Mouse (Mus musculus) urinary bladder, postnatal 14 days (tissue): ENCODE measurements around the gene Nrm.

Source experiments
- DNase-seq: peaks from one replicate; pipeline ENCODE4 v3.0.0; 2021; ENCODE audit warnings: low spot score

Nrm gene

GRCm38 (mm10) chr17:35861198-35861857, at the start of gene Nrm:
TSS of gene Nrm (plus strand) at chr17:35861318.
- DNase-seq, result peak; percentile 90

- no peak for DNase-seq
These were observed 48.8 kb upstream of the Nrm start for GRCm38 (mm10) chr17:35812307-35812706.

- DNase-seq, result peak; percentile 49
These were observed 48.4 kb upstream of the Nrm start for GRCm38 (mm10) chr17:35812736-35813135.

DNA sequence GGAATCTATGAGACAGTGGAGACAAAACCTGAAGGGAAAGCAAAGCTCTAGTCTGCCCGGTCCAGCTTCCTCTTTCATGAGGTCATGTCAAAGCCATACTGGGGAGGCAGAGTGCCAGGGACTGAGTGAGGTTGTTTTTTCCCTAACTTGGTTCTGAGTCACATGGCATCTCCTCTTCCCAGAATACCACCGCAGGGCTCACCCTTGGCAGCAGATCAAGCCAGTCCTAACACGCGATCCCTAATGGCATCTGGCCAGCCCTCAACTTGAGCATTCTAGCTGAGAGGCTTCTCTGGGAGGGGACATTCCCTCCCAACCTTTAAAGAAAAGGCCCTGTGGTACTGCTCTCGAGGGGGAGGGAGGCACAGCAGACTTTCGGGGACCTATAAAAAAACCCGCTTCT, 47.9 kb upstream of the Nrm start:
- peak; percentile 96 for DNase-seq

- no peak for DNase-seq
These were observed 47.5 kb upstream of the Nrm start for GRCm38 (mm10) chr17:35813653-35814052.

GRCm38 (mm10) chr17:35814678-35815077, 46.4 kb upstream of the Nrm start:
- peak; percentile 46 for DNase-seq

DNA sequence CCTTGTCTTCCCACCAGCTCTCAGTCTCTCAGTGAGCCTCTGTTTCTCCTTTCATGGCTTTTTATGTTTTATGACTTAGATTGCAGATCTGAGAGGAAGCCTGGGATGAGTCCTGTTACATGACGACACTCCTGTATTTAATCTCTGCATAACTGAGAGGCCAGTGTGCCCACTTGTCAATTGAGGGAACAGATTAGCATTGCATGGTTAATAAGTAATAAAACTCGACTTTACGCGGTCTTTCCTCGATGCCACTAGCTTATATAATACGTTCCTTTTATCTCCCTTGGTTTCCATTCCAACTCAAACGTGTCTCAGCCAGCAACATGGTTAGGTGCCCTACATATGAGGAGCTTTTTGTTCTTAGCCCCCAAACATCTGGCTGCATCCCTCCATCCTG, 45.3 kb upstream of the Nrm start:
- DNase-seq, result no peak

- DNase-seq, result no peak
These were observed 44.4 kb upstream of the Nrm start for GRCm38 (mm10) chr17:35816686-35817085.

DNA sequence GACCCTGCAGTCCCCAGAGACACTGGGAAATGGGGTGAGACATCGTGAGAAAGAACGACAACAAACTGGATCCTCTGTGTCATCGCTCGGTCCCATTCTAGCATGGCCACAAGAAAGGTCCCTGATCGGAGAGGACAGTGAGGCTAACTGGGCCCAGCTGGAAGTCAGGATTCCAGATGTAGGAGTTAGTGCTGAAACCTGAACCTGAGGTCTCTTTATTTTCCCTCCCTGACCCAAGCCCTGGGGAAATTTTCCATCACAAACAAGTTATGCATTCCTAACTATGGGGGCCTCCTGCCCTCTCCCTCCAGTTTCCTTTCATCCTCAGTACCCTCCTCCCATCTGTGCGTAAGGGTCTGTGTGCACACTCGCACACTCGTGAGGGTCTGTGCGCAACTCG, 43.9 kb upstream of the Nrm start:
- DNase-seq, result no peak

GRCm38 (mm10) chr17:35820111-35820510, 41.0 kb upstream of the Nrm start:
- no peak for DNase-seq

DNA sequence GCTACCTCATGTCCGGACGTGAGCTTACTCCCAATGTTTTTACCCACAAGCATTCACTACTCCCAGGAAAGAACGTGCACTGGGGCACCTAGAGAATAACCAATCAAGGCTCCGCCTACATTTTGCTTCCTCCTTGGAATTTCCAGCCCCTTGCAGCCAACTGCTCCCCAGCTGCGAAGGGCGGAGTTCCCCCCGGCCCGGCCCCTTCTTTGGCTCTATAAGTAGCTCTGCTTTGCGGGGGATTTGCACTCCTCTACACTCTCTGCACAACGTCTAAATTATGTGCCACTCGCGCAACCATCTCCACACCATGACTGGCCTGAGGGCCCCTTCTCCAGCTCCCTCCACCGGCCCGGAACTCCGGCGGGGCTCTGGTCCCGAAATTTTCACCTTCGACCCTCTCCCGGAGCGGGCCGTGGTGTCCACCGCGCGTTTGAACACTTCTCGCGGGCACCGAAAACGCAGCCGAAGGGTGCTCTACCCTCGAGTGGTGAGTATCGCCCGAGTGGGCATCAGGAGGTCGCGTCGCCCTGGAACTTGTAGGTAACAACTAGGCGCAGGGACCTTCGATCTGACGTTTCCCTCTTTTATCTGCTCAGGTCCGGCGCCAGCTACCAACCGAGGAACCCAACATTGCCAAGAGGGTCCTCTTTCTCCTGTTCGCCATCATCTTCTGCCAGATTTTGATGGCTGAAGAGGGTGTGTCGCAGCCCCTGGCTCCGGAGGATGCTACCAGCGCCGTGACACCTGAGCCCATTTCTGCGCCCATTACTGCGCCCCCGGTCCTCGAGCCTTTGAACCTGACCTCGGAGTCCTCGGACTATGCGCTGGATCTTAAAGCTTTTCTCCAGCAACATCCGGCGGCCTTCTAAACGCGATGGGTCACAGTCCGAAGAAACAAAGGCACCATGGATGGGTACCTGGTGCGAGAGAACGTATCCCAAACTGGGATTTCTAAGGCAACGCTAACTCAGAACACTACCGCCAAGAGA, 39.4 kb upstream of the Nrm start, which contains the start of gene Ier3:
Gene Ier3 (plus strand): TSS at position 246 of the 992 bp plus-strand sequence.
- DNase-seq, result peak; percentile 91

GRCm38 (mm10) chr17:35822564-35822963, 38.6 kb upstream of the Nrm start:
- DNase-seq, result no peak

DNA sequence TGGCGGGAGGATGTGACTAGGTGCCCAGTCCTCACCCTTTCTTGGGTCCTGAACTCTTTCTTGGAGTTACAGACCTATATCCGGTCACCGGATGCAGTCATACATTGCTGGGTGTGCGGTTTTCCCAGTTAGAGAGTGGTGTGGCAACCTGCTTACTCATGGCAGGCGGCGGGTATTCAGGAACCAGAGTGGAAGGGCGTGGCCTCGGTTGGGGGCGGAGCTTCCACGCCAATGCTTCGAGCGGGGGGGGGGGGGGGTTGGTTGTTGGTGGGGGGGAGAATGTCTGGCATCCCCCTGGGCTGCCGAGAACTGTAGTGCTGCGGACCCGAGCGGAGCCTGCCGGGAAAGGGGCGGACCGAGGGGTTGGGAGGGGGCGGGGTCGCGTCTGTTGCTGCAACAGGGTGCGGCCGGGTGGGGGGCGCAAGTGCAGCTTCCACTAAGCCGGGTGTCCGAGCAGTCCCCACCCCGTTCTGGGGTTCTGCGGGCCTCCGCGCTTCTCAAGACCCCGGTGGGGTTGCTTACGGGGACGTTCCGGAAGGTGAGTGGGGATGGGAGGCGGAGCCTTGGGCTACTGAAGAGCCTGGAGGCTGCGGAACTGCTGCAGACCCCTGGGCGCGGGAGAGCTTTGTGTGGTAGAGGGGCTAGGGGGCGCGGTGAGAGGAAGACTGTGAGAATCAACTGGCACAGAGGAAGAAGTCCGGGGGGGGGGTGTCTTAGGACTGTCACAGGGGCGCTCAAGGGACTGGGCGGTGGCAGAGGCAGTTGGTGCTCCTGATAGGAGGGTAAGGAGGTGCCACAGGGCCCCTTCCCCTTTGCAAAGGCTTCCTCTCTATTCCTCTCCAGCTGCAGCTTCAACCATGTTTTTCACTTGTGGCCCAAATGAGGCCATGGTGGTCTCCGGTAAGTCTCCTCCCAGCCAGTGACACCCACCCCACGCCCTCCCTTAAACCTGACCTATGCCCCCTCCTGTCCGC, 37.9 kb upstream of the Nrm start, which contains the start of gene Flot1:
Gene Flot1 (plus strand): TSS at position 267 of the 974 bp plus-strand sequence.
- peak; percentile 91 for DNase-seq

GRCm38 (mm10) chr17:35824402-35824801, 36.7 kb upstream of the Nrm start:
- no peak for DNase-seq

DNA sequence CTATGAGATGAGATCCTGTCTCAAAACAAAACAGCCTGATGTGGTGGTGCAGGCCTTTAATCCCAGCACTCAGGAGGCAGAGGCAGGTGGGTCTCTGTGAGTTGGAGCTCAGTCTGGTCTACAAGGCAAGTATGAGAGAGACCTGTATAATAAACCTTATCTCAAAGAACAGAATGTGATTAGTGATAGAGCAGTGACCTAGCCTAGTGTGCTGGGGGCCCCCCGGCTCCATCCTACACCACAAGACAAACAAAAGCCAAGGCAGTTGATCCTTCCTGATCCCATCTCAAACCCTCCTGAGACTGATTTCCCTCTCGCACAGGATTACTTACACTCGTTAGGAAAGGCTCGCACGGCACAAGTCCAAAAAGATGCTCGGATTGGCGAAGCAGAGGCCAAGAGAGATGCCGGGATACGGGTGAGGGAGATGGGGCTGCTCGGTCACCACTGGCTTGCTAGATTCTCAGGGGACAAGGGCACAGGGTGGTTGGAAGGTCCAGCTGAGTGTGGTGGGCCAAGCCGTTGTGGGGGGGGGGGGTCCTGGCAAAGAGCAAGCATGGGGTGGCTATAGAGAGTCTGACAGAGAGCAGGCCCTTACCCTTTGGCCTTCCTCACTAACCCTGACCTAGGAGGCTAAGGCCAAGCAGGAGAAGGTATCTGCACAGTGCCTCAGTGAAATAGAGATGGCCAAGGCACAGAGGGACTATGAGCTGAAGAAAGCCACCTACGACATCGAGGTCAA, 35.8 kb upstream of the Nrm start:
- DNase-seq, result no peak

DNA sequence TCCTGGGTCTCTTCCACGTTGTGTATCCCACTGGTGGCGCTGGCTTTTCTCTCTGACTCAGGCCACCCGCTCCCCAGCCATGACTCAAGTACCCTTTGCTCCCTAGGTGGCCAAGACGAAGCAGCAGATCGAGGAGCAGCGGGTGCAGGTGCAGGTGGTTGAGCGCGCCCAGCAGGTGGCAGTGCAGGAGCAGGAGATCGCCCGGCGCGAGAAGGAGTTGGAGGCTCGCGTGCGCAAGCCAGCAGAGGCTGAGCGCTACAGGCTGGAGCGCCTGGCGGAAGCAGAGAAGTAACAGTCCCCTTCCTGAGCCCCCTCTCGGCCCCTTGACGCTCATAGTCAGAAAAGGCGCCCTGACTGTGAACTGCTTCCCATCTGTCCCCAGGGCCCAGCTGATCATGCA, 31.4 kb upstream of the Nrm start:
- DNase-seq, result peak; percentile 88

- DNase-seq, result no peak
These were observed 28.5 kb upstream of the Nrm start for GRCm38 (mm10) chr17:35832400-35833238.

DNA sequence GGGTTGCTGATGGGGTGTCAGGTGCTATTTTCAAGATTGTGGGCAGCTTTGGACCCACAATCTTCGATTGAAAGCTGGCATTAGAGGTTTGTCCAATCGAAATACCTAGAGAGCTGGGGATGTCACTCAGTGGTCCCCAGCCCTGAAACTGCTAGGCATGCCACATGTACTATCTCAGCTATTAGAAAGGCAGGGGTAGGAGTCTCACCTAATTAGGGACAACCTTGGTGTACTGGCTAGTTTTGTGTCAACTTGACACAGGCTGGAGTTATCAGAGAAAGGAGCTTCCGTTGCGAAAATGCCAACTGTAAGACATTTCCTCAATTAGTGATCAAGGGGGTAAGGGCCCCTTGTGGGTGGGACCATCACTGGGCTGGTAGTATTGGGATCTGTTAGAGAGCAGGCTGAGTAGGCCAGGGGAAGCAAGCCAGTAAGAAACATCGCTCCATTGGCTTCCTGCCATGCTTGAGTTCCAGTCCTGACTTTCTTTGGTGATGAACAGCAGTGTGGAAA, 27.8 kb upstream of the Nrm start:
- no peak for DNase-seq

- no peak for DNase-seq
These were observed 27.2 kb upstream of the Nrm start for GRCm38 (mm10) chr17:35833894-35834293.
